Mouse (Mus musculus): Measurements from ENCODE around the gene Aip. TPM values are rescaled to one million over a fixed set of nuclear protein-coding genes. Genes with fewer than 3 reads are reported as not detected.

Aip gene
- polyA plus RNA-seq, 1 experiment from 2014 or later = 83.2 TPM

DNA sequence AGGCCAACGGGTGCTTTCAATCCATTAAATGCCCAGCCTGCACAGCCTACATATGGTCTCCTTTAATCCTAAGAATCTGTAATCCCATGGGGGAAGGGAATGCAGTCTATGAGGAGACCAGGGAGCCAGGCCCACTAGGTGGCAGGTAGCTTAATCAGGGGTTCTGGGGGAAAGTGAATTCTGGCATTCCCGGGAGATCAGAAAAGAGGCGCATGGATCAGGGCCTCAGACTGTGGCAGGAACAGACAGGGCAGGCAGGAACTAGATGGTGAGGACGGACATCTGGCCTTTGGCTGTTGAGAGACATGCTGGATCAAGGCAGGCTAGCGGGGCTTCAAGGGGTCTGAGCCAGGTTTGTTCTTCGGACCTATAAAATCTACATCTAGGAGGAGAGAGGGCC lies 24.2 kb downstream of the Aip start:
- 78% methylated on average over 6 of the region's 6 CpGs for WGBS
- ATAC-seq (replicated peaks; ENCODE audit: low FRiP score, low read depth) (no peak), DNase-seq (ENCODE audit: low spot score) (no peak)
- H3K27me3 ChIP-seq (ENCODE audit: insufficient read depth, low read length) = no peaks in the 10 kb centered on the region
- H3K36me3 ChIP-seq (ENCODE audit: insufficient read depth, low read length) = 0 out of 2 replicates have a peak, but pooled peaks cover 2% of the 10 kb centered on the region
- peaks cover 26% of the 10 kb centered on the region; the same call in 1 of the 2 replicates for H3K4me1 ChIP-seq (replicated peaks; ENCODE audit: insufficient read depth, low read length)
- H3K9me3 ChIP-seq (replicated peaks; ENCODE audit: low read length) = no peaks in the 10 kb centered on the region
- H3K27ac ChIP-seq = no peak overlapping the region
- H3K9ac ChIP-seq (ENCODE audit: low read depth, low read length) = no peak overlapping the region
- H3K4me2 ChIP-seq (ENCODE audit: low read length) = peak overlapping the region; percentile 79; the same call in 1 of the 2 replicates
- no peak for TF ChIP-seq CTCF (IDR thresholded peaks at IDR 0.05; ENCODE audit: low read depth)
- no peak overlapping the region for H3K4me3 ChIP-seq (replicated peaks; ENCODE audit: low read depth, low read length)

DNA sequence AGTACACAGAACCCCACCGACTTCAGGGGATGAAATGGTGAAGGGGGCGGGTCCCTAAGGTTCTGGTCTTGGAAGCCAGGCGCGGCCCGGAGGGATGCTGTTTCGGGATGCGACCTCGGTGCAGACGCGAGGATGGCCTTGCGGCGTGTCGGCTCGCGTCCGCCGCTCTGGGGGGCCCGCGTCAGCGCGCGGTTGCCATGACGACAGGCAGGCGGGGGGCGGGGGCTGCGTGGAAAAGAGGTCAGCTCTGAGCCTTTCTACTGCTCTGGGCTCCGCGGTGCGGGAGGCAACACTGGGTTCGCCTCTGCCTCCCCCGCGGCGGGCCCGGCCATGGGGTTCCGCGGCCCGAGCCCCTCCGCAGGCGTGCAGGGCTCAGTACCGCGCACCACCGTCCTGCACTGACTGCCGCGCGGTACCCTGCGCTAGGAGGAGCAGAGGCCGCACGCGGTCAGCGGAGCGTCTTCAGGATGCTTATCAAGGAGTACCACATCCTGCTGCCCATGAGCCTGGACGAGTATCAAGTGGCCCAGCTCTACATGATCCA lies 24.9 kb downstream of the Aip start:
- WGBS = 1% methylated on average over 42 of the region's 52 CpGs

DNA sequence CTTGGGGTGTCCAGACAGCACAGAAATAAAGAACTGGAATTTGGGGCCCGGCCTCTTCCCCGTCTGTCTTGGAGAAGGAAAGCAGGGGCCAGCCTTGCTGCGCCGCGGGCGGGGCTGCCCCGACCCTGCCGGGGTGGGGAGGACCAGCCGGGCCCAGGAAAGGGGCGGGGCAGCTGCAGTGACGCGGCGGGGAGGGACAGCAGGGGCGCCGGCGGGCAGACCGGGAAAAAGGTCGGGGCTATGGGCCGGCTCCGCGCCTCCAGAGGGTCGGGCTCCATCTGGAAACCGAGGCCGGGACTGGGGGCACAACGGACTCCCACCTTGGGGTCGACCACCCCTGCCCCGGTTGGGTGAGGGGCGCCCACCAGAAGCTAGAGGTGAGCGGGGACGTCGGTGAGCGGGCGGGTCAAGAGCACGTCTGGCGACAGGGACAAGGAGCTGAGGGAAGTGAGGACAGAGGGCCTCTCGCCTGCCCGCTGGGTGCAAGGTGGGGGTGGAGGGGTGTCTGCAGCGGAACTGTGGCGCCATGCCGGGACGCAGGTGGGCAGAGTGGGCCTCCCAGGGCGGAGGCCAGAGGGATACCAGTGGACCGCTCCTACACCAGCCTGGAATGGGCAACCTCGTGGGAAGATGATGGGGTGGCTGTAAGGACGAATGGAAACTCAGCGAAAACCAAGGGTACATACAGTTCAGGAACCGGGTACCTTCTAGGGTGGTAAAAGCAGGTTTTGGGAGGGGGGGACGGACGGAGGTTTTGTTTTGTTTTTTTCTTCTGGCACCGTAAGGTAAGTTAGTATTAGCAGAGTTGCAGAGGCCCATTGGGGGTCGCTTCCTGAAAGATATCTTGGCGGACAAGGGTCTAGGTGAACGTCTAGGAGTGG lies 25.6 kb downstream of the Aip start, which contains the start of gene Pitpnm1:
Gene Pitpnm1 (plus strand): TSS at position 162 of the 881 bp plus-strand sequence.
- Histone ChIP-seq H3K9me3 (replicated peaks; ENCODE audit: low read length) (no peaks in the 10 kb centered on the region), H3K27me3 (ENCODE audit: insufficient read depth, low read length) (no peaks in the 10 kb centered on the region), H3K4me2 (ENCODE audit: low read length) (peak within 1 kb of the TSS; percentile 79), H3K4me3 (replicated peaks; ENCODE audit: low read depth, low read length) (peak within 1 kb of the TSS; percentile 40), H3K36me3 (ENCODE audit: insufficient read depth, low read length) (0 out of 2 replicates have a peak, but pooled peaks cover under 1% of the 10 kb centered on the region), H3K27ac (peak within 1 kb of the TSS; percentile 31; the same call in 1 of the 2 replicates), H3K4me1 (replicated peaks; ENCODE audit: insufficient read depth, low read length) (peaks cover 26% of the 10 kb centered on the region; the same call in 1 of the 2 replicates), H3K9ac (ENCODE audit: low read depth, low read length) (peak within 1 kb of the TSS; percentile 59)
- TF ChIP-seq CTCF (IDR thresholded peaks at IDR 0.05; ENCODE audit: low read depth) = no peak
- 1% methylated on average over 52 of the region's 53 CpGs for WGBS
- no peak for ATAC-seq (replicated peaks; ENCODE audit: low FRiP score, low read depth)
- peak; percentile 60 for DNase-seq (ENCODE audit: low spot score)

More for the DNA sequence above, 24.9 kb downstream of the Aip start:
- H3K9ac ChIP-seq (ENCODE audit: low read depth, low read length) = peak overlapping the region; percentile 59
- no peak for ATAC-seq (replicated peaks; ENCODE audit: low FRiP score, low read depth)
- no peak for TF ChIP-seq CTCF (IDR thresholded peaks at IDR 0.05; ENCODE audit: low read depth)
- no peak for DNase-seq (ENCODE audit: low spot score)
- H3K36me3 ChIP-seq (ENCODE audit: insufficient read depth, low read length) = 0 out of 2 replicates have a peak, but pooled peaks cover 2% of the 10 kb centered on the region
- H3K4me3 ChIP-seq (replicated peaks; ENCODE audit: low read depth, low read length) = peak overlapping the region; percentile 40
- H3K27me3 ChIP-seq (ENCODE audit: insufficient read depth, low read length) = no peaks in the 10 kb centered on the region
- no peak overlapping the region for H3K27ac ChIP-seq
- peaks cover 26% of the 10 kb centered on the region; the same call in 1 of the 2 replicates for H3K4me1 ChIP-seq (replicated peaks; ENCODE audit: insufficient read depth, low read length)
- no peaks in the 10 kb centered on the region for H3K9me3 ChIP-seq (replicated peaks; ENCODE audit: low read length)
- peak overlapping the region; percentile 79 for H3K4me2 ChIP-seq (ENCODE audit: low read length)

DNA sequence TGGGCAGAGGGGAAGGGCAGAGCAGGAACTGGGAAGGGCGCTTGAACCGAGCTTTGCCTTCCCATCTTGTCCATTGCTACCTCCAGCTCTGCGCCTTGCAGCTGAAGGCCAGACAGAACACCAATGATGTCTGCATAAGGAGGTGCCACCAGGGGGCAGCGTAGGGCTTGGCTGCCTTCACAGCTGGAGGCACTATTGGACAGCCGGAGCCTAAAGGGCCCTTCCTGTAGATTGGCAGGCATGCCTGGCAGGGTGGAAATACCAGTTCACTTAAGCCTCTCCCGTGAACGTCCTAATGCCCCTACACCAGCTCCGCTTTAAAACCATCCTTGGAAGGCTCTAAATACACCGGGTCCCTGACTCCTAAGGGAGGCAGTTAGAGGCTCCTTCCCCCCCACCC lies 26.6 kb downstream of the Aip start:
- peaks cover 26% of the 10 kb centered on the region; the same call in 1 of the 2 replicates for H3K4me1 ChIP-seq (replicated peaks; ENCODE audit: insufficient read depth, low read length)
- WGBS = 8% methylated on average over 9 of the region's 9 CpGs
- H3K9ac ChIP-seq (ENCODE audit: low read depth, low read length) = peak overlapping the region; percentile 59; the same call in 1 of the 2 replicates
- H3K9me3 ChIP-seq (replicated peaks; ENCODE audit: low read length) = no peaks in the 10 kb centered on the region
- H3K4me2 ChIP-seq (ENCODE audit: low read length) = peak overlapping the region; percentile 79
- 0 out of 2 replicates have a peak, but pooled peaks have one; percentile 0 for ATAC-seq (replicated peaks; ENCODE audit: low FRiP score, low read depth)
- H3K27me3 ChIP-seq (ENCODE audit: insufficient read depth, low read length) = no peaks in the 10 kb centered on the region
- TF ChIP-seq CTCF (IDR thresholded peaks at IDR 0.05; ENCODE audit: low read depth) = peak; percentile 95
- peak; percentile 95 for DNase-seq (ENCODE audit: low spot score)
- H3K27ac ChIP-seq = peak overlapping the region; percentile 31; the same call in 1 of the 2 replicates
- H3K4me3 ChIP-seq (replicated peaks; ENCODE audit: low read depth, low read length) = no peak overlapping the region
- H3K36me3 ChIP-seq (ENCODE audit: insufficient read depth, low read length) = no peaks in the 10 kb centered on the region

DNA sequence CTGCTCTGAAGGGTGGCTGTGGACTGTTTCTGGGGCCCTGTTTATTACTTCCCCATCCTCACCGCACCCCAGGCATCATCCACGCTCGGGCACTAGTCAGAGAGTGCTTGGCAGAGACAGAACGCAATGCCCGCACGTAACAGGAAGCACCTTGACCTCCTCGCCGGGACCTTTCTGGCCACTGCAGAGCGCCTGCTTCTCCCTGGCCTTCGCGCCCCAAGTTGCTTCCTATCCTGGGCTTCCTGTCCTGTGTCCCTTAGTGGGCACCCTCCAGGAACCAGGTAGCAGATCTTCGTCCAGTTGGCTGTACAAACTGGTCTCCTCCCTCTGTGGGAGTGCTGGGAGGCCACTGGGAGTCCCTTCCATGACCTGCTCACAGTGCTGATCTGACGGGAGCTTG lies 27.2 kb downstream of the Aip start:
- Histone ChIP-seq H3K4me2 (ENCODE audit: low read length) (no peak overlapping the region; the same call in 1 of the 2 replicates), H3K4me1 (replicated peaks; ENCODE audit: insufficient read depth, low read length) (peaks cover 26% of the 10 kb centered on the region; the same call in 1 of the 2 replicates), H3K4me3 (replicated peaks; ENCODE audit: low read depth, low read length) (no peak overlapping the region), H3K9me3 (replicated peaks; ENCODE audit: low read length) (no peaks in the 10 kb centered on the region), H3K9ac (ENCODE audit: low read depth, low read length) (no peak overlapping the region), H3K27me3 (ENCODE audit: insufficient read depth, low read length) (no peaks in the 10 kb centered on the region), H3K27ac (no peak overlapping the region), H3K36me3 (ENCODE audit: insufficient read depth, low read length) (no peaks in the 10 kb centered on the region)
- DNase-seq (ENCODE audit: low spot score) = no peak
- TF ChIP-seq CTCF (IDR thresholded peaks at IDR 0.05; ENCODE audit: low read depth) = no peak
- no peak for ATAC-seq (replicated peaks; ENCODE audit: low FRiP score, low read depth)
- 77% methylated on average over 13 of the region's 13 CpGs for WGBS

DNA sequence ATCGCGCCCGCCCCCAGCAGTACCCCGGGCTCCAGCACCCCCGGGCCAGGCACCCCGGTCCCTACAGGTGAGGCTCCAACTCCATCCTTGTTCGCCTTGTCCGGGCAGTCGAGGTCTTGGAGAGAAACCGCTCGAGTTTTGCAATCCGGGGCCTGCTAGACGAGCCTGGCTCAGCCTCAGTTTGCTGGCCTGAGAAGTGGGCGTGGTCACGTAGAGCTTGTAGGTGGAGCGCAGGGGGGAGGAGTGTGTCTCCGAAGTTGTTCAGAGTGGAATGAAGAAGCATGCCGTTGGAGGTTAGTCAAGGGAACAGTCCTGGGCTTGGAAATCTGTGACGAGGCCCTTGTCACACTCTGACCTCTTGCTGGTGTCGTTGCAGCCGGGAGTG lies 28.2 kb downstream of the Aip start:
- H3K27ac ChIP-seq = peak overlapping the region; percentile 75; the same call in 1 of the 2 replicates
- no peaks in the 10 kb centered on the region for H3K27me3 ChIP-seq (ENCODE audit: insufficient read depth, low read length)
- H3K4me3 ChIP-seq (replicated peaks; ENCODE audit: low read depth, low read length) = peak overlapping the region; percentile 52
- no peaks in the 10 kb centered on the region for H3K36me3 ChIP-seq (ENCODE audit: insufficient read depth, low read length)
- TF ChIP-seq CTCF (IDR thresholded peaks at IDR 0.05; ENCODE audit: low read depth) = no peak
- H3K4me2 ChIP-seq (ENCODE audit: low read length) = peak overlapping the region; percentile 73
- H3K9ac ChIP-seq (ENCODE audit: low read depth, low read length) = peak overlapping the region; percentile 56
- H3K9me3 ChIP-seq (replicated peaks; ENCODE audit: low read length) = no peaks in the 10 kb centered on the region
- peak; percentile 82 for DNase-seq (ENCODE audit: low spot score)
- WGBS = 2% methylated on average over 21 of the region's 21 CpGs
- H3K4me1 ChIP-seq (replicated peaks; ENCODE audit: insufficient read depth, low read length) = peaks cover 26% of the 10 kb centered on the region; the same call in 1 of the 2 replicates
- ATAC-seq (replicated peaks; ENCODE audit: low FRiP score, low read depth) = peak; percentile 33

Measured in kidney, postnatal 0 days (tissue).